Mouse (Mus musculus) kidney, adult 2 months (tissue): ENCODE data around the gene Spata33.

Experiments
- CTCF ChIP-seq: fragments of 200-500 bp; conservative IDR thresholded peaks from 2 replicates; pipeline ENCODE4 v1.5.1; 2011; ENCODE audit warnings: low read depth, mild to moderate bottlenecking, control low read depth, low read length, moderate library complexity, mixed read lengths; ENCODE audit not compliant: insufficient read depth, insufficient read length
- POLR2A ChIP-seq: fragments of 200-500 bp; IDR thresholded peaks from one replicate; pipeline ENCODE4 v1.6.1; 2011; ENCODE audit warnings: low read depth, low read length, control low read depth

DNA sequence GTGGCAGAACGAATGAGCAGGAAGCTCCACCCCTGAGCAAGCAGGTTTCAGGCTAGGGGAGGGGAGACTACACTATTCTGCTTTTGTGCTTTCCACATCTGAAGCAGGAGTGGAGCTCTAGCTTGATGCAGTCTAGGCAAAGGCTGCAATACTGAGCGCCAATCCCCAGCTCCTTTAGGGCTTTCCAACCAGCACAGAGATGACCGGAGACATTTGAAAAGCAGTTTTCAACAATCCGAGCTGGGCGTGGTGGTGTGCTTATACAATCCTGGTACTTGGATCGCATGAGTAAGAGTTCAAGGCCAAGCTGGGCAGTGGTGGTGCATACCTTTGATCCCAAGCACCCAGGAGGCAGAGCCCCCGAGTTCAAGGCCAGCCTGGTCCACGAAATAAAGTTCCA is 20.7 kb upstream of the Spata33 start:
- no peak for TF ChIP-seq POLR2A
- TF ChIP-seq CTCF, result no peak
